Mouse (Mus musculus) liver, postnatal 0 days (tissue): ENCODE data around the gene Trim46. TPM values are rescaled to one million over a fixed set of nuclear protein-coding genes. Genes with fewer than 3 reads are reported as not detected.

ENCODE experiments used
- ATAC-seq: fragments of 200-750 bp; cut with Nextera tagmentation; 2 replicates; pipeline ENCODE4 v1.8.0; 2017; ENCODE audit warnings: mild to moderate bottlenecking, moderate library complexity
- DNase-seq: peaks from one replicate; pipeline ENCODE4 v3.0.0-alpha.2; 2016
- H3K27ac ChIP-seq: fragments of 300-500 bp; sonication (generic); 2 replicates; pipeline ENCODE4 v1.5.1; 2014; ENCODE audit warnings: antibody characterized with exemption, moderate library complexity, mild to moderate bottlenecking, low read depth
- H3K27me3 ChIP-seq: fragments of 300-500 bp; sonication (generic); 2 replicates; pipeline ENCODE4 v1.6.1; 2014; ENCODE audit warnings: low read length, control low read depth, mixed read lengths; ENCODE audit not compliant: insufficient read depth
- H3K36me3 ChIP-seq: fragments of 300-500 bp; sonication (generic); replicated peaks from 2 replicates; pipeline ENCODE4 v1.6.1; 2014; ENCODE audit warnings: mild to moderate bottlenecking, control low read depth, low read length, moderate library complexity, mixed read lengths; ENCODE audit not compliant: insufficient read depth
- H3K4me1 ChIP-seq: fragments of 300-500 bp; sonication (generic); 2 replicates; pipeline ENCODE4 v1.6.1; 2014; ENCODE audit warnings: antibody characterized with exemption, mild to moderate bottlenecking, control low read depth; ENCODE audit not compliant: insufficient read depth
- H3K4me2 ChIP-seq: fragments of 300-500 bp; sonication (generic); 2 replicates; pipeline ENCODE4 v1.6.1; 2014; ENCODE audit warnings: low read depth, mild to moderate bottlenecking, low read length, moderate library complexity, mixed read lengths
- H3K4me3 ChIP-seq: fragments of 300-500 bp; sonication (generic); 2 replicates; pipeline ENCODE4 v1.5.1; 2014; ENCODE audit warnings: low read depth, low read length
- H3K9ac ChIP-seq: fragments of 300-500 bp; sonication (generic); replicated peaks from 2 replicates; pipeline ENCODE4 v1.6.1; 2014; ENCODE audit warnings: mild to moderate bottlenecking, moderate library complexity
- H3K9me3 ChIP-seq: fragments of 300-500 bp; sonication (generic); 2 replicates; pipeline ENCODE4 v1.6.1; 2016; ENCODE audit warnings: mild to moderate bottlenecking, control low read depth, low read length, mixed read lengths
- CTCF ChIP-seq: sonication (generic); IDR thresholded peaks from 2 replicates; pipeline ENCODE4 v1.5.1; 2016; ENCODE audit warnings: antibody characterized with exemption, low read depth
- EP300 ChIP-seq: IDR thresholded peaks from 2 replicates; pipeline ENCODE4 v1.6.1; 2016; ENCODE audit warnings: antibody characterized with exemption, low read depth, mild to moderate bottlenecking
- WGBS: fragments of 180-500 bp; shearing (Covaris S2); extraction: QIAGEN DNeasy Blood & Tissue Kit; methylation state at CpG from one replicate; pipeline ENCODE4 v1.1.7; 2014; ENCODE audit not compliant: insufficient replicate concordance; 5-methylcytosine and 5-hydroxymethylcytosine counted together
- polyA plus RNA-seq: library from polyadenylated mRNA; unstranded; fragments of >200 nt; fragmentation: Nextera tagmentation; extraction: Ambion mirVana; gene quantifications from 2 replicates; pipeline ENCODE4 v1.2.1, GENCODE M21; 2015

Trim46 gene
- polyA plus RNA-seq, 1 experiment from 2014 or later = 0.21 TPM

DNA sequence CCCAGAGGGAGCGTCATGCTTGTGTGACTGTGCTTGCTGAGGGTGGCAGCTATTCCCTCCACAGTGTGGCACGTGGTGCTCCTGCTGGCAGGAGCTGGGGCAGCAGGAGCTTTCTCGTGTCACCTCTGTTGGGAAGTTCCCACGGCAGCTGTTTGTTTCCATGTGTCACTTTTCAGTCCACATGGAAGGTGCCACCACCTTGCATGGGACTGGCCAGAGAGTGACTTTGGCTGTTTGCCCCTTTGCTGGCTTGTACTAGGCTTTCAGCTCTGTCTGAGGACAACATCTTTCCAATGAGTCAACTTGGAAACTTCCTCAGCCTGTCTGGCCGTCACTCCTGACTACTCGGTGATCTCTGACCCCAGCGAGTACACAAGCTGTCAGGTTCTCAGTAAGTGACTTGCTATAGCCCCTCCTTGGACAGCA is 42.4 kb upstream of the Trim46 start:
- Histone ChIP-seq H3K27ac (no peak overlapping the region), H3K4me2 (no peak overlapping the region), H3K4me1 (peaks cover 9% of the 10 kb centered on the region; the same call in 1 of the 2 replicates), H3K4me3 (no peak overlapping the region), H3K9me3 (no peaks in the 10 kb centered on the region), H3K36me3 (no peaks in the 10 kb centered on the region), H3K27me3 (no peaks in the 10 kb centered on the region), H3K9ac (0 out of 2 replicates have a peak overlapping the region, but pooled peaks have one; percentile 3)
- ATAC-seq = 0 out of 2 replicates have a peak, but pooled peaks have one; percentile 12
- DNase-seq = peak; percentile 19
- TF ChIP-seq CTCF (no peak), EP300 (no peak)
- whole genome bisulfite sequencing = 34% methylated on average over 7 of the region's 7 CpGs

GRCm38 (mm10) chr3:89287286-89287685 is 41.2 kb upstream of the Trim46 start:
- H3K9me3 ChIP-seq = no peaks in the 10 kb centered on the region
- H3K4me3 ChIP-seq = no peak overlapping the region
- no peak for DNase-seq
- H3K27ac ChIP-seq = no peak overlapping the region
- H3K36me3 ChIP-seq = no peaks in the 10 kb centered on the region
- peaks cover 7% of the 10 kb centered on the region; the same call in 1 of the 2 replicates for H3K4me1 ChIP-seq
- TF ChIP-seq CTCF = no peak
- no peak for TF ChIP-seq EP300
- ATAC-seq = no peak
- H3K27me3 ChIP-seq = no peaks in the 10 kb centered on the region
- WGBS = 55% methylated on average over 5 of the region's 5 CpGs
- H3K9ac ChIP-seq = no peak overlapping the region
- no peak overlapping the region for H3K4me2 ChIP-seq

GRCm38 (mm10) chr3:89285526-89285925 is 39.4 kb upstream of the Trim46 start:
- no peaks in the 10 kb centered on the region for H3K36me3 ChIP-seq
- H3K27me3 ChIP-seq = peaks cover 12% of the 10 kb centered on the region
- no peaks in the 10 kb centered on the region for H3K9me3 ChIP-seq
- H3K9ac ChIP-seq = no peak overlapping the region
- no peak overlapping the region for H3K4me2 ChIP-seq
- peaks cover 6% of the 10 kb centered on the region; the same call in 1 of the 2 replicates for H3K4me1 ChIP-seq
- H3K27ac ChIP-seq = no peak overlapping the region
- ATAC-seq = no peak
- DNase-seq = no peak
- TF ChIP-seq EP300 = no peak
- TF ChIP-seq CTCF = no peak
- WGBS = 51% methylated on average over 2 of the region's 2 CpGs
- H3K4me3 ChIP-seq = no peak overlapping the region

DNA sequence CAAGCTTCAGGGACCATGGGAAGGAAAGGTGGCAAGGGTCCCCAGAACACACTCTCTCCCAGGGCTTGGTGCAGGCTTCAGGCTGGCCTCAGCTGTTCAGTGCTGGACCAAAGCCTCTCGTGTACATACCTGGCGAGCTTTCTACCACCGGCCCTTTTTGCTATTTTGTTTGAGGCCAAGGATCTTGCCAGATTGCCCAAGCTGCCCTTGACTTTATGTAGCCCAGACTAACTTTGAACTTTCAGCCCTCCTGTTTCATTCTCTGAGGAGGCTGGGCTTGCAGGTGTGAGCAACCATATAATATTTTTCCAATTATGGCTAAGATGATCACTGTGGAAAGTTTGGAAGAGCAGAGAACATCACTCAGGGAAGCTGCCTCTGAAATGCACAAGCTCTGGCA is 38.2 kb upstream of the Trim46 start:
- Histone ChIP-seq H3K4me1 (peaks cover 6% of the 10 kb centered on the region; the same call in 1 of the 2 replicates), H3K4me3 (no peak overlapping the region), H3K36me3 (no peaks in the 10 kb centered on the region), H3K9me3 (no peaks in the 10 kb centered on the region), H3K27ac (no peak overlapping the region), H3K9ac (no peak overlapping the region), H3K27me3 (peaks cover 24% of the 10 kb centered on the region), H3K4me2 (no peak overlapping the region)
- ATAC-seq (no peak), DNase-seq (no peak)
- TF ChIP-seq CTCF (no peak), EP300 (no peak)
- WGBS = 54% methylated on average over 3 of the region's 3 CpGs

GRCm38 (mm10) chr3:89282291-89282643 is 36.2 kb upstream of the Trim46 start:
- WGBS = 22% methylated on average over 4 of the region's 4 CpGs

DNA sequence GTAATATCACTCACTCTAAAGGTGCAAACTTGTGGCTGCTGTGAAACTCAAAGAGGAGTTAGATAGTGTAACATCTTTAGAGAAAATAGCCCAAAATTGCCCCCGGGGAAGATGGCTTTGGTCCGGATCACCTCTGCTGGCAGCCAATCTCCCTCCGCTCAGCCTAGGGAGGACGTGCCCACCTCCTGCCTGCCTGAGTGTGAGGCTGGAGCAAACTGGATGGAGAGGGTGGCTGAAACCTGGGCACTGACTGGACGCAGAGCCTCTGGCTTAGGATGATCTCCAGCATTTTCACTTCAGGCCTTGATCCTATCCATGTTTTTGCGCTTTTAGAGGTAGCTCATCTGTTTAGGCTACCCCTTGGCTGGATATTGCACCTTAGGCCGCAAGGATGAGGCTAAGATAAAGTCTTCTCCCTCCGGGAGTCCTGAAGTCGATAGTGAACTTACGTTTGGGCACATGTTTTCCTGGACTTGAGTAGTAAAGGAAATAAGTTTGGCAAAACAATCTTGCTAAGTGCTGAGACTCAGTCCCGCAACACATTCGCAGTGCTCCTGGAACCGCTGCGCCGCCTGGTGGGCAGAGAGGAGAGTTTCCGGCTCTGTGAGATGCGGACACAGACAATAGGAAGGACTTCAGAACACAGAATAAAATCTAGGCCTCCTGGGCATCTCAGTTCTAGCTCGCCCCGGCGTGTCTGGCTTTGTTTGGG is 35.6 kb upstream of the Trim46 start:
- H3K4me1 ChIP-seq = peaks cover 6% of the 10 kb centered on the region; the same call in 1 of the 2 replicates
- H3K4me3 ChIP-seq = peak overlapping the region; percentile 57
- WGBS = 12% methylated on average over 20 of the region's 20 CpGs
- H3K9ac ChIP-seq = peak overlapping the region; percentile 63; the same call in 1 of the 2 replicates
- H3K9me3 ChIP-seq = no peaks in the 10 kb centered on the region
- peaks cover 26% of the 10 kb centered on the region for H3K27me3 ChIP-seq
- peak overlapping the region; percentile 94 for H3K27ac ChIP-seq
- ATAC-seq = no peak
- peak; percentile 86 for DNase-seq
- peak overlapping the region; percentile 73 for H3K4me2 ChIP-seq
- TF ChIP-seq CTCF (peak; percentile 94), EP300 (no peak)
- no peaks in the 10 kb centered on the region for H3K36me3 ChIP-seq

More at GRCm38 (mm10) chr3:89282291-89282643, 36.2 kb upstream of the Trim46 start:
- DNase-seq = no peak
- Histone ChIP-seq H3K4me2 (no peak overlapping the region), H3K4me1 (peaks cover 6% of the 10 kb centered on the region; the same call in 1 of the 2 replicates), H3K27me3 (peaks cover 26% of the 10 kb centered on the region), H3K9me3 (no peaks in the 10 kb centered on the region), H3K27ac (no peak overlapping the region), H3K9ac (no peak overlapping the region), H3K36me3 (no peaks in the 10 kb centered on the region), H3K4me3 (no peak overlapping the region)
- TF ChIP-seq CTCF = no peak
- no peak for TF ChIP-seq EP300
- no peak for ATAC-seq
